Mouse (Mus musculus): ENCODE measurements around the gene Cdk8. TPM values are rescaled to one million over a fixed set of nuclear protein-coding genes. Genes with fewer than 3 reads are reported as not detected.
A peak's percentile ranks its signal among the peaks of the same experiment; 100 is the strongest.

Cdk8 gene
- total RNA-seq, 2 experiments from 2014 or later = 55.0 to 56.3 TPM

DNA sequence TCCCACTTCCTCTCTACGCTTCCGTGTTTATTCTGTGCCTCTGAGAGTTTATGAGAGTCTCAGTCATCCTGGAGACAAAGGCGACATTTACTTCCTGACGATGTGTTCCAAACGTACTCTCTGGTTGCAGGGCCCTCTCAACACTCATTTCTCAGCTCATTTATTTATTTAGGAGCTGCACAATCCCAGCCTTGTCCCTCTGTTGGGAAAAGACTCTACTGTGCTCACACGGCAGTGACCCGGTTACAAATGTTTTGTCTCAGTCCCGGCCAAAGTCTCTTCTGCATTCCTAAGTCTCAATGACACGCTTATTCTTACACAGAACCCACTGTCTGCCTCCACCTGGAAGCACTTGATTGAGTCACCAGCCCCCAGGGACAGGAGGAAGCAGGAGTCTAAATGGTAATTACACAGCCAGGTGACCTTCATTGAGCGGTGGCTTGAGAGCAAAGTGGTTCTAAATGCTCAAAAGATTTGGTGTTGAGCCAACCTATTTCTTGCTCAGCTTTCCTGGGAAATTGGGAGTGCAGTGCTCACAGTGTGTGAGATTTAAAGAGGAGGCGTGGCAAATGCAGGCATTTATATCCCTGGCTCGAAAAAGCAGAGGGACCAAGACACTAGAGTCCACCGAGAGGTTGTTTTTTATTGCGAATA lies 84.4 kb downstream of the Cdk8 start:
- no peak for DNase-seq (ENCODE audit: low spot score in 2 of 2)

DNA sequence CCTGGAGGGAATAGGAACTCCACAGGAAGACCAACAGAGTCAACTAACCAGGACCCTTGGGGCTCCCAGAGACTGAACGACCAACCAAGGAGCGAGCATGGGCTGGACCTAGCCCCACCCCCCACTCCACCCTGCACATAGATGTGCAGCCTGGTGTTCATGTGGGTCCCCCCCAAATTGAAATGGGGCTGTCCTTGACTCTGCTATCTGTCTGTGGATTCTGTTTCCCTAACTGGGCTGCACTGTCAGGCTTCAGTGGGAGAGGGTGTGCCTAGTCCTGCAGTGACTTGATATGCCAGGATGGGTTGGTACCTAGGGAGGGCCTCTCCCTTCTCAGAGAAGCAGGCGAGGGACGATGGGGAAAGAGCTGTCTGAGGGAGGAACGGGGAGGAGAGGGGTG lies 85.3 kb downstream of the Cdk8 start:
- no peak for DNase-seq (ENCODE audit: low spot score in 2 of 2)

DNA sequence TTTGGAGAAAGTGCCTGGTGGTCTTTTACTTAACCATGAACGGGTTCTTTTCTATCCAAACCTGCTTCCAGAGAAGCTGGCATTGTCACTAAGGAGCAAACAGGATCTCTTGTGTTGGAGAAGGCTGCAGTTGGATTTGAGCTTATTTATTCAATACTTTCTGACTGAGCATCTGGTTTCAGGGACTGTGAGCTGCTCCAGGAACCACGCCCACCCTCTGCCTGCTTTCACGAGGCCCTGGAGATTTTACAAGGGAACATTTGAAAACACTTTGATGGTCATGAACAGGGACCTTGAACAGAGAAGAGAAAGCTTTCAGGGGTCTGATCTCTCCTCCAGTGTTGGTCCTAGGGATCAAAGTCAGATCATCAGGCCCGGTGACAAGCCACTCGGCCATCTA lies 87.0 kb downstream of the Cdk8 start:
- DNase-seq (ENCODE audit: low spot score in 2 of 2) = peak in 1 of 2 experiments; percentile 25

DNA sequence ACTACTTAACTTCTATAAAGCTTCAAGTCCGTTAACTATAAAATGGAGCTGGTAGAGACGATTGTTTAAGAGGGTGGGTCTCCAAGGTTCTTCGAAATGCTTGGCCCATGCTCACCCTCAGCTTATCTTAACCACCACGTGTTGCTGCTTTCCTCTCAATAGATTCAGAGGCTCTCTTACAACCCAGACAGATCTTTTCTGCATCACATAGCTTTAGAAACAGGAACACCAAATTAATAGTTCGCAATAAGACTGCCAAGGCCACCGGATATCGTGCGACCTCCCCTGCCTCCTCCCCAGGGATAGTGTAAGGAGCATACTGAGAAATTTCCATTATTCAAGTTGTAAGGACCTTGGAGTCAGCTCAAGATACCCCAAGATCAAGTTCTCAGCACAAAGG lies 87.4 kb downstream of the Cdk8 start:
- no peak for DNase-seq (ENCODE audit: low spot score in 2 of 2)

DNA sequence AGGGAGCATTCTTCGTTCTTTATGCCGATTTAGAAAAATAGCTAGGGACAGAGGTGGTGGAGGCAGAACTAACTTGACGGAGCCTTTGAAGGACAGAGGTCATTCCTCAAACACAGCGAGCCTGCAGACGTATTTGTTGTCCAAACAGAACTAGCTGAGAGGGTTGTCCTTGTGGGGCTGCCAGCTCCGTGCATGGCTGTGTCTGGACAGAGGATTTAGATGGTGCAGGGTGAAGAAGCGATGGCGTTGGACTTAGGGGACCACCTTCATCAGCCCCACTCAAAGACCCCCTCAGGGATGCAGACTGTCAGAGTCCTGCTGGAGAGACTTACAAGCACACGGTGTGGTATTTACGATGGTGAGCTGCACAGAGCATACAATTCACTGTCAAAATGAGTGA lies 97.9 kb downstream of the Cdk8 start:
- DNase-seq (ENCODE audit: low spot score in 2 of 2) = no peak

DNA sequence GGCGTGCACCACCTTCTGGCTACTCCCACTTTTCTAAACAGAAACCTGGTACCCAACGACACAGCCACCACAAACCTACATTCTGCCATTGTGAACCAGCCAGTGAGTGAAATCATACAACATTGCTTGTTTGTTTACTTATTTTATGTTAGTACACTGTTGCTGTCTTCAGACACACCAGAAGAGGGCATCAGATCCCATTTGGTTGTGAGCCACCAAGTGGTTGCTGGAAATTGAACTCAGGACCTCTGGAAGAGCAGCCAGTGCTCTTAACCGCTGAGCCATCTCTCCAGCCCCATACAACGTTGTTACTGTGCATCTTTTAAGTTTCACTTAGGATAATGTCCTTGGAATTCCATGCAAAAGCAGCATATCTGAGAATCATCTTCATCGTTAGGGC lies 98.5 kb downstream of the Cdk8 start:
- DNase-seq (ENCODE audit: low spot score in 2 of 2) = no peak

DNA sequence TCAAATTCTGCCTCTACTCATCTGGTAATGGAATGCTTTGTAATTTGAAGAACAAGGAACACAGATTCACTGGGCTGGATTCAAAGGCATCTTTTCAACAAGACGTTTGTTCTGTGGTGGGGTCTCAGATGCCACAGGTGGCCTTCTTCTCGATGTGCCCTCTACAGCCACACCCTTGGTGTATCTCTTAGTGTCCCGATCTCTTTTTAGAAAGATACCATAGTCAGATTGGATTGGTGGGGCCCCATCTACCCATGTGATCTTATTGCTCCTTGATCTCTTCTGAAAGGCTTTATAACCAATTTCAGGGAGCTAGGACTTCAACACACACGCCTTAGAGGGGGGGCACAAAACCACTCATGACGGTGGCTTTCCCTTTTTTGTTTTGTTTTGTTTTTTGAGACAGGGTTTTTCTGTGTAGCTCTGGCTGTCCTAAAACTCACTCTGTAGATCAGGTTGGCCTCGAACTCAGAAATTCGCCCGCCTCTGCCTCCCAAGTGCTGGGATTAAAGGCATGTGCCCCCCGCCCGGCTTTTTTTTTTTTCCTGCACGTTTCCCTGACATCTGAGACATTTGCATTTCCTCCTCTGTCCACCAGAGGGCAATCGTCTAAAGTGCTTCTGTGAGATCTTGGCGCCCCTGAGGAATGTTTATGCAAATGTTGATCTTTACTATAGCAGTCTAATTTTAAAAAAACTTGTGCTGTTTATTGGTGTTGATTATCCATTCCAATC lies 99.2 kb downstream of the Cdk8 start:
- peak; percentile 75 to 78 for DNase-seq (ENCODE audit: low spot score in 2 of 2)

DNA sequence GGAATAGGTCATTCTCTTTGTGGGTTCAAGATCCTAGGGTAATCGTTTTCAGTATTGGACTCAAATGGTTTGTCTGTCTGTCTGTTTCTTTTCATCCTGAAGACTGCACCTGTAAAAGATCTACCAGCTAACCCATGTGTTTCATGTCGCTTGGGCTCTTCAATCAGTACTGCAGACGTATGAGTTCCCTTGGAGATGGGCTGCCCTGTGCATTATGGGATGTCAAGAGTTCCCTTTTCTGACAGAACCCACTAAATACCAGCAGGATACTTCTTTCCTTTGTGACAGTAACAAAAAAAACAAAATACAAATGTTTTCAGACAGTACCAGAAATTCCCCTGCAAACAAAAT lies 99.7 kb downstream of the Cdk8 start:
- DNase-seq (ENCODE audit: low spot score in 2 of 2) = no peak

DNA sequence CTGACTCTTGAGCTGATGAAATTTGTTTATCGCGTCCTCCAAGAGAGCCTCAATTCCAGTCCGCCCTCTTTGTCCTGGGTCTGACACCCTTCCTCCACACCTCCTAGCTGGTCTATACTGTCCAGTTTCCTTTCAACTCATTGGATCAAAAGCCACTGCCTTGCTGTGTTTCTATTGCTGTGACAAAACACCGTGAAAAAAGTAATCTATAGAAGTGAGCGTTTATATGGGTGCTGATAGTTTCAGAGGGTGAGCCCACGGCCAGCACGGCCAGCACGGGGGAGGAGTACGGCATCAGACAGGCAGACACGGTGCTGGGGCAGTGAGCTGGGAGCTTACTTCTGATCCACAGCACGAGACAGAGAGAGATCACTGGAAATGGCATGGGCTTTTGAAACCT lies 100.1 kb downstream of the Cdk8 start:
- no peak for DNase-seq (ENCODE audit: low spot score in 2 of 2)

DNA sequence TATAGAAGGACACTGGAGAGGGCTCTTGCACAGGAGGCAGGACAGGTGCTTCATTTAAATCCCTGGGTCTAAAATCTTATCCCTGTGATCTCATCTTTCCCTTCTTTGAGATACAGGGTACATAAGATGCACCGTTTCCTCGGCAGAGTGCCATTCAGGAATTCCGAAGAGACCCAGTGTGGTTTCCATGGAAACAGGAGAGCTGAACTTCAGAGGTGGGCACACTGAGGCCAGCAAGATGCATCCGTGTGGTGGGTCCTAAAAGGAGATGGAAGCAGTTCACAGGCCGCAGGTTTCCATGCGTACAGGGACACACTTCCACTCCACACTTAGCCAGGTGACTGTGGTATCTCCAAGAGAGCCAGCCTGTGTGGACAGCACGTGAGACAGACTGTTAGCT lies 101.5 kb downstream of the Cdk8 start:
- no peak for DNase-seq (ENCODE audit: low spot score in 2 of 2)

DNA sequence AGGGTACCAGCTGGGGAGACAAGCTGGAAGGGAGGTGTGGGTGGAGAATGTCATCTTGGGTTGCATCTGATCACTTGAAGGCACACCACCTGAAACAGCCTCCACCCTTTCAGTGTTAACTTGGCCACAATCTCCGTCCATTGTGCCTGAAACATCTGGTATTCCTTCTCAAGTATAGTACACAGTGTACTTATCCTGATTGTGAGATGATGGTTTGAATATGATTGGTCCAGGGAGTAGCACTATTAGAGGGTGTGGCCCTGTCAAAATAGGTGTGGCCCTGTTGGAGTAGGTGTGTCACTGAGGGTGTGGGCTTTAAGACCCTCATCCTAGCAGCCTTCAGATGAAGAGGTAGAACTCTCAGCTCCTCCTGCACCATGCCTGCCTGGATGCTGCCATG lies 103.4 kb downstream of the Cdk8 start:
- DNase-seq (ENCODE audit: low spot score in 2 of 2) = no peak

DNA sequence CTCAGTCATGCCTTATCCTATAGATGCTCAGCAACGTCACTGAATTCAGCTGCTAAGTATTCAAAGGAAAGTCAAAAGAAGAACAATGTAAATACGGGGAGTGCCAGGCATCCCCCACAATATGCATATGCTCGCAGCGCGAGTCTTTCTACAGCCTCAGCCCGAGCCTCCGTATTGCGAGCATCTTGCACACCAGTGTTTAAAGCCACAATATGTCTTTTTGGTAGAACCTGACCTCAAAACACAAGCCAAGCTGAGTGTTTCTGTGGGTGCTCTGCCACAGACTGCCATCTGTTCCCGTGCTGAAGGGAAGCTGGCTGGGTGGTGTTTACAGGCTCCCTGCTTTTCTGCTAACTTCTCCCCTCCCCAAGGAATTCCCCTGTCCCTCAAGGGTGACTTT lies 107.0 kb downstream of the Cdk8 start:
- DNase-seq (ENCODE audit: low spot score in 2 of 2) = no peak

DNA sequence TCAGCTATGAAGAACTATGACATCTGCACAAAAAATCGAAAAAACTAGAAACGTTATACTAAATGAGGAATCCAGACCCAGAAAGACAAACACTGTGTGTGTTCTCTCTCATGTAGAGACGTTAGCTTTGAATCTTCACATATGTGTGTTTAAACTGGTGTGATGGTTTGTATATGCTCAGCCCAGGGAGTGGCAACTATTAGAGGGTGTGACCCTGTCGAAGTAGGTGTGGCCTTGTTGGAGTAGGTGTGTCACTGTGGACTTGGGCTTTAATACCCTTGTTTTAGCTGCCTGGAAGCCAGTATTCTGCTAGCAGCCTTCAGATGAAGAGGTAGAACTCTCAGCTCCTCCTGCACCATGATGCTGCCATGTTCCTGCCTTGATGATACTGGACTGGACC lies 109.0 kb downstream of the Cdk8 start:
- no peak for DNase-seq (ENCODE audit: low spot score in 2 of 2)

DNA sequence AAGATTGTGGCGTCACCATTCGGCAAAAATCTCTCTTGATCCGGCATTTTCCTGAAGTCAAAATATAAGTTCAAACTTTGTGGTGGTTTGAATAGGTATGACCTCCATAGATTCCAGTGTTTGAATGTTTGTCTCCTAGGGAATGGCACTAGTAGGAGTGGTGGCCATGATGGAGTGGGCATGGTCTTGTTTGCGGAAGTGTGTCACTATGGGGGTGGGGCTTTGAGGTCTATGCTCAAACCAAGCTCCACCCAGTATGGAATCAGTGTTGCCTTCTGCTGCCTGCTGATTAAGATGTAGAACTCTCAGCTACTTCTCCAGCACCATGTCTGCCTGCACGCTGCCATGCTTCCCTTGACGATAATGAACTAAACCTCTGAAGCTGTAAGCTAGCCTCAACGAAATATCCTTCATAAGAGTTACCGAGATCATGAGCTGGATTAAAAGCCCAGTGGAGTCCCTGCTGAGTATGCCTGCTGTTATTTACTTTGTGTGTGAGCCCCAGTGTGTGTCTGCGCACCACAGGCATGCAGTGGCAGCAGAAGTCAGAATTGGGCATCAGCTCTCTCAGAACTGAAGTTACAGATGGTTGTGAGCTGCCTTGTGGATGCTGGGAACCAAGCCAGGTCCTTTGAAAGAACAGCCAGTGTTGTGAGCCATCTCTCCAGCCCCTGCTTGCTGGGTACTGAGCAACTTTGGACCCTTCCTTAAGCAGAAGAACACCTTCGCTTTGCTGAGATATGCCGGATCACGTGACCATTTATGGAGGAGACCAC lies 114.1 kb downstream of the Cdk8 start:
- peak; percentile 37 to 45 for DNase-seq (ENCODE audit: low spot score in 2 of 2)

DNA sequence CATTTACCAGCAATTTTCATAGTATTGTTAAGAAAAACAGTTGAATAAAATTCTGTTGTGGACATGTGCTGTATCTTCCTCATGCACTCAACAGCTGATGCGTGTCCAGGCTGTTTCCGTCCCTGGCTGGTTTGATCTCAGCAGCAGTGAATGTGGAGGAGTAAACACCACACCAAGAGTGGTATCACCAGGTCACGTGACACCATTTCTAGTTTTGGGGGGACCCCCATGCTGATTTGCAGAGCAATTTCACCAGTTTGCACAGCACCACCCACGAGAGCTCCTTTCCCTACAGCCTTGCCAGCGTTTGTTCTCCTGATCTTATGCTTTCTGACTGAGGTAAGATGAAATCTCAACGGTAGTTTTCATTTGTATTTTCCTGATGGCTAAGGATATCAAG lies 116.1 kb downstream of the Cdk8 start:
- DNase-seq (ENCODE audit: low spot score in 2 of 2) = peak in 1 of 2 experiments; percentile 28

DNA sequence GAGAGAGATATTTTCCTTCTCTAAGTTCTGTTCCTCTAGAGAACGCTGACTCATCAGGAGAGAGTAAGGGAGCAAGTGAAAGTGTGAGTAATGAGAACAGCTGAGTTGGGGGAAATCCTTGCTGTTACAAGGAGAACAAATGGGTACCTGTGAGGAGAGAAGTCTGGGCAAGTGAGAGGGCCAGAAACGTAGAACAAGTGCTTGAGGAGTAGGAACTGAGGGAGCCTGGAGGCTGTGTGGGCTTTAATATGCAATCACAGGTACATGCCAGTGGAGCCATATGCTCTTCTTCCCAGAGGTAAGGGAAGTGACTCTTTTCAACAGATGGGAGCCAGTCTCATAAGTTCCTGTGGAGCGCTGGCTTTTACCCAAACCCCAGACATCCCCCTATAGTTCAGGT lies 118.2 kb downstream of the Cdk8 start:
- no peak for DNase-seq (ENCODE audit: low spot score in 2 of 2)

DNA sequence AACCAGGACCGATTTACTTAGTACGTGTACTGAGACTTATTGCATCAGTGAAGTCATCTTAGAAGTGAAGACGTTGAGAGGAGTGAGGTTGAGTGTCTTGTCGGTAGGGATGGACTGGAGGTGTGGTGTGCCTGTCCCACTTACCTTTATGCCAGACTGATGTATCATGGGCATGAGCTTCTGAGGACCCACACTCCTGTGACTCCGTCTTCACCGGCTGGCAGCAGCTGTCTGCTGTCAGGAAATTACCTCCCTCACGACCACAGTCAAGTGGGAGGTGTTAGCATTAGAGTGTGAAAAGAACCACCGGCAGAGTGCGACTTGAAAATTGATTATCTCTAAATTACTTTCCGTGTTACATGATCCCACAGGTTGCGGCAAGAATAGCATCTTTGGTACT lies 119.8 kb downstream of the Cdk8 start:
- DNase-seq (ENCODE audit: low spot score in 2 of 2) = no peak

DNA sequence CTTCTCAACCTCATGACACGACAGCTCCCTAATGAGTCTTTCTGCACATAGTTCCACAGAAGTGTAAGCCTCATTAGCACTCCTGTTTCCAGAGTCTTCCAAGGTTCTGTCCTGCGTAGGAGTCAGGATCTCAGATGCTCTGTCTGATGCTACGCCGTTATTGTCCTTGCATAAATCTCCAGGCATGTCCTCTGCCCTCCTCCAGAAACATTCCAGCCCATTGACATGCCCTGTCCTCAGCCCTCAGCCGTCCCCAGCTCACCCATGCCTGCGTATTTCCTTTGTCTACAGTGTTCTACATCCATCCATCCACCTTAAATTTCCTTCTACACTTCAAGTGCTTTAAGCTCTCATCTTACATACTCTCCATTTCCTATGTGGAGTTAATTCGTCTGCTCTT lies 121.0 kb downstream of the Cdk8 start:
- DNase-seq (ENCODE audit: low spot score in 2 of 2) = no peak
